Mouse (Mus musculus) forebrain, embryonic 15.5 days (tissue): ENCODE measurements around the gene 1700030K09Rik. TPM values are rescaled to one million over a fixed set of nuclear protein-coding genes. Genes with fewer than 3 reads are reported as not detected.

Experiments used
- ATAC-seq: fragments of 200-750 bp; cut with Nextera tagmentation; replicated peaks from 2 replicates; pipeline ENCODE4 v1.8.0; 2017; ENCODE audit warnings: mild to moderate bottlenecking, moderate TSS enrichment, moderate library complexity
- H3K27ac ChIP-seq: fragments of 300-500 bp; sonication (generic); replicated peaks from 2 replicates; pipeline ENCODE4 v1.5.1; 2015; ENCODE audit warnings: mild to moderate bottlenecking, inconsistent platforms
- H3K27me3 ChIP-seq: fragments of 300-500 bp; sonication (generic); 2 replicates; pipeline ENCODE4 v1.6.1; 2015; ENCODE audit warnings: inconsistent platforms
- H3K36me3 ChIP-seq: fragments of 300-500 bp; sonication (generic); 2 replicates; pipeline ENCODE4 v1.6.1; 2015; ENCODE audit warnings: mild to moderate bottlenecking, inconsistent platforms
- H3K4me1 ChIP-seq: fragments of 300-500 bp; sonication (generic); 2 replicates; pipeline ENCODE4 v1.6.1; 2015; ENCODE audit warnings: inconsistent platforms
- H3K4me2 ChIP-seq: fragments of 300-500 bp; sonication (generic); replicated peaks from 2 replicates; pipeline ENCODE4 v1.6.1; 2015; ENCODE audit warnings: mild to moderate bottlenecking, inconsistent platforms
- H3K4me3 ChIP-seq: fragments of 300-500 bp; sonication (generic); 2 replicates; pipeline ENCODE4 v1.5.1; 2015; ENCODE audit warnings: mild to moderate bottlenecking, inconsistent platforms
- H3K9ac ChIP-seq: fragments of 300-500 bp; sonication (generic); replicated peaks from 2 replicates; pipeline ENCODE4 v1.6.1; 2015; ENCODE audit warnings: mild to moderate bottlenecking, inconsistent platforms
- H3K9me3 ChIP-seq: fragments of 300-500 bp; sonication (generic); 2 replicates; pipeline ENCODE4 v1.6.1; 2016; ENCODE audit warnings: inconsistent platforms
- WGBS: fragments of 180-500 bp; shearing (Covaris S2); methylation state at CpG from one replicate; pipeline ENCODE4 v1.1.7; 2015; ENCODE audit warnings: mixed read lengths; 5-methylcytosine and 5-hydroxymethylcytosine counted together
- polyA plus RNA-seq: library from polyadenylated mRNA; unstranded; fragments of >200 nt; fragmentation: Nextera tagmentation; extraction: Ambion mirVana; gene quantifications from 2 replicates; pipeline ENCODE4 v1.2.1, GENCODE M21; 2015

Gene 1700030K09Rik
- polyA plus RNA-seq, 1 experiment from 2014 or later: 22.2 TPM

GRCm38 (mm10) chr8:72429676-72430075 is 14.0 kb upstream of the 1700030K09Rik start:
- Histone ChIP-seq H3K4me3 (no peak overlapping the region), H3K27ac (no peak overlapping the region), H3K27me3 (no peaks in the 10 kb centered on the region), H3K4me2 (no peak overlapping the region), H3K9me3 (no peaks in the 10 kb centered on the region), H3K36me3 (no peaks in the 10 kb centered on the region), H3K4me1 (no peaks in the 10 kb centered on the region), H3K9ac (no peak overlapping the region)
- ATAC-seq: no peak
- 55% methylated on average over 13 of the region's 13 CpGs for WGBS

- no peak overlapping the region for H3K27ac ChIP-seq
- no peak overlapping the region for H3K9ac ChIP-seq
- no peak overlapping the region for H3K4me3 ChIP-seq
- H3K36me3 ChIP-seq: no peaks in the 10 kb centered on the region
- 20% methylated on average over 2 of the region's 2 CpGs for WGBS
- ATAC-seq: no peak
- H3K4me2 ChIP-seq: no peak overlapping the region
- no peaks in the 10 kb centered on the region for H3K27me3 ChIP-seq
- no peaks in the 10 kb centered on the region for H3K4me1 ChIP-seq
- no peaks in the 10 kb centered on the region for H3K9me3 ChIP-seq
Observed at GRCm38 (mm10) chr8:72434952-72435351, 8.7 kb upstream of the 1700030K09Rik start.

DNA sequence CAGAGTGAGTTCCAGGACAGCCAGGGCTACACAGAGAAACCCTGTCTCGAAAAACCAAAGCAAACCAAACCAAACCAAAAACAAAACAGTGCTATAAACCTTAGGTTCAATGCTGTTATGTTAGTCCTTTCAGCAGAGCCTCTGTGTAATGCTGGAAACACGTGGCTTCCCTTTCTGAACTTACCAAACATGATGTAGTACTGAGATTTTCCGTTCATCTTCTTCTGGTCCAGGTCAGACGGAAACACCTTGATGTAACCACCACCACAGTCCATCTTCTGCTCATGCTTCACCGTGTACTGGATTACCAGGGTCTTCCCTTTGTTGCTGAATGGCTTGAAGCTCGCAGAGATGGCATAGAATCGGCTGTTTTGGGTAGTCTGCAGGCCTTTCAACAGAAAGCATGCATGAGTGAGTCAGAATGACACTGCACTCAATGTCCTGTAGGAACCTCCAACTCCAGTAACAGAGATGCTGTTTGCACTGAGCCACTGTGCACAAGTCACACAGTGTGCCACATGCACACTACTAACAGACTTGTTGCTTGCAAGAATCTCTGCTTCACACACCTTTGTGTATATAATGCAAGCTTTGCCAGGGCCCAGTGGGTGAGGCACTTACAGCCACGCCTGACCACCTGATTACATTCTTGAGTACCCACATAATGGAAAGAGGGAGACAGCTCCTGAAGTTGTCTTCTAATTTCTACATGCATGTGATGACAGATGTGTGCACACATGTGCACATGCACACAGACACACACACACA is 5.2 kb upstream of the 1700030K09Rik start:
- Histone ChIP-seq H3K27me3 (no peaks in the 10 kb centered on the region), H3K27ac (no peak overlapping the region), H3K36me3 (no peaks in the 10 kb centered on the region), H3K4me1 (peaks cover 5% of the 10 kb centered on the region), H3K9me3 (no peaks in the 10 kb centered on the region), H3K4me2 (no peak overlapping the region), H3K4me3 (no peak overlapping the region), H3K9ac (no peak overlapping the region)
- ATAC-seq: no peak
- 66% methylated on average over 8 of the region's 8 CpGs for WGBS

DNA sequence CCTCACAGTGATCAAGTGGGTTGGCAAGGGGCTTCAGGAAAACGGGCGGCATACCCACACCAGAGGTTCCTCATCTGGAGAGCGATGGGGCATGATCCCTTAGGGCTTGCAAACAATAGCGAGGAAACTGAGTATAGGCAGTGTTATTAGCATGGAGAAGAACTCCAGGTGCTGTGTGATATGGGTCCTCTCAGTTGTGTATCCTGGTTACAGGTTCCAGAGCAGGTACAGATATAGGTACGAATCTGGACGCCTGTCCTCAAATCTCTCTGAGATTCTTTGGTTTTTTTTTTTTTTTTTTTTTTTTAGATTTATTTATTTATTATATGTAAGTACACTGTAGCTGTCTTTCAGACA is 292 bp downstream of the 1700030K09Rik start:
- 46% methylated on average over 6 of the region's 6 CpGs for WGBS

GRCm38 (mm10) chr8:72445071-72445470 is 1.4 kb downstream of the 1700030K09Rik start:
- Histone ChIP-seq H3K4me2 (no peak overlapping the region), H3K27ac (no peak overlapping the region), H3K27me3 (no peaks in the 10 kb centered on the region), H3K4me1 (peaks cover 34% of the 10 kb centered on the region), H3K9me3 (no peaks in the 10 kb centered on the region), H3K36me3 (peaks cover 18% of the 10 kb centered on the region), H3K4me3 (no peak overlapping the region), H3K9ac (no peak overlapping the region)
- 94% methylated on average over 6 of the region's 6 CpGs for WGBS
- no peak for ATAC-seq

More for the DNA sequence above, 292 bp downstream of the 1700030K09Rik start:
- Histone ChIP-seq H3K36me3 (peaks cover 9% of the 10 kb centered on the region; the same call in 1 of the 2 replicates), H3K9me3 (no peaks in the 10 kb centered on the region), H3K27me3 (no peaks in the 10 kb centered on the region), H3K4me3 (peak overlapping the region; percentile 45), H3K4me2 (peak overlapping the region; percentile 69), H3K27ac (peak overlapping the region; percentile 57), H3K9ac (peak overlapping the region; percentile 61), H3K4me1 (peaks cover 34% of the 10 kb centered on the region)
- ATAC-seq: peak; percentile 68

DNA sequence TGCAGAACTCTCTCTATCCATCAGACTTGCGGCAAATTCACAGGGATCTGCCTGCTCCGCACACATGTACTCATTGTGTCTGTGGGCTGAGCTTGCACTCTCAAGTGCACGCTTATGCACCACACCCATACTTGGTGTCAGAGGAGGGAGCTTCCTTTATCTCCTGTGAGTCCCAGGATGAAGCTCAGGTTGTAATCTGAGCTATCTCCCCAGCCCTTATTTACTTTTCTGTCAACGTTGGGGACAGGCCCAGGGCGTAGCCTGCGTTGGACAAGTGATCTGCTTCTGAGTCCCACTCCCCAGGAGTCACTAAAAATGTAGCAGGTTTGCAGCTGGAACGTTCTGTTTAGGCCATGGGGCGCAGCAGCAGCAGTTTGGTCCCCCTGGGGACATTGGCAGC is 7.8 kb downstream of the 1700030K09Rik start:
- no peaks in the 10 kb centered on the region for H3K27me3 ChIP-seq
- no peak overlapping the region for H3K9ac ChIP-seq
- H3K4me1 ChIP-seq: peaks cover 9% of the 10 kb centered on the region
- no peak overlapping the region for H3K4me2 ChIP-seq
- H3K36me3 ChIP-seq: peaks cover 69% of the 10 kb centered on the region
- no peaks in the 10 kb centered on the region for H3K9me3 ChIP-seq
- 94% methylated on average over 8 of the region's 8 CpGs for WGBS
- no peak for ATAC-seq
- H3K4me3 ChIP-seq: no peak overlapping the region
- no peak overlapping the region for H3K27ac ChIP-seq

- no peak overlapping the region for H3K4me2 ChIP-seq
- peaks cover 70% of the 10 kb centered on the region for H3K36me3 ChIP-seq
- no peak overlapping the region for H3K9ac ChIP-seq
- no peaks in the 10 kb centered on the region for H3K4me1 ChIP-seq
- no peak overlapping the region for H3K27ac ChIP-seq
- WGBS: 98% methylated on average over 2 of the region's 2 CpGs
- no peak overlapping the region for H3K4me3 ChIP-seq
- no peaks in the 10 kb centered on the region for H3K9me3 ChIP-seq
- H3K27me3 ChIP-seq: no peaks in the 10 kb centered on the region
- no peak for ATAC-seq
Observed at GRCm38 (mm10) chr8:72453904-72454303, 10.2 kb downstream of the 1700030K09Rik start.

GRCm38 (mm10) chr8:72455317-72455716 is 11.6 kb downstream of the 1700030K09Rik start:
- no peaks in the 10 kb centered on the region for H3K9me3 ChIP-seq
- WGBS: 92% methylated on average over 4 of the region's 4 CpGs
- H3K4me3 ChIP-seq: no peak overlapping the region
- no peak for ATAC-seq
- no peak overlapping the region for H3K27ac ChIP-seq
- no peak overlapping the region for H3K4me2 ChIP-seq
- no peaks in the 10 kb centered on the region for H3K4me1 ChIP-seq
- H3K36me3 ChIP-seq: peaks cover 71% of the 10 kb centered on the region
- H3K27me3 ChIP-seq: no peaks in the 10 kb centered on the region
- no peak overlapping the region for H3K9ac ChIP-seq

GRCm38 (mm10) chr8:72457806-72458205 is 14.1 kb downstream of the 1700030K09Rik start:
- Histone ChIP-seq H3K4me2 (no peak overlapping the region), H3K4me1 (no peaks in the 10 kb centered on the region), H3K4me3 (no peak overlapping the region), H3K9me3 (no peaks in the 10 kb centered on the region), H3K9ac (no peak overlapping the region), H3K27me3 (no peaks in the 10 kb centered on the region), H3K36me3 (peaks cover 75% of the 10 kb centered on the region), H3K27ac (no peak overlapping the region)
- 96% methylated on average over 3 of the region's 3 CpGs for WGBS
- no peak for ATAC-seq

GRCm38 (mm10) chr8:72458457-72458856 is 14.8 kb downstream of the 1700030K09Rik start:
- H3K9me3 ChIP-seq: no peaks in the 10 kb centered on the region
- H3K36me3 ChIP-seq: peaks cover 75% of the 10 kb centered on the region
- H3K27ac ChIP-seq: no peak overlapping the region
- ATAC-seq: no peak
- H3K4me3 ChIP-seq: no peak overlapping the region
- 92% methylated on average over 6 of the region's 6 CpGs for whole genome bisulfite sequencing
- H3K4me1 ChIP-seq: no peaks in the 10 kb centered on the region
- H3K4me2 ChIP-seq: no peak overlapping the region
- no peaks in the 10 kb centered on the region for H3K27me3 ChIP-seq
- H3K9ac ChIP-seq: no peak overlapping the region

- ATAC-seq: no peak
Observed at GRCm38 (mm10) chr8:72459881-72460533, 16.3 kb downstream of the 1700030K09Rik start.

DNA sequence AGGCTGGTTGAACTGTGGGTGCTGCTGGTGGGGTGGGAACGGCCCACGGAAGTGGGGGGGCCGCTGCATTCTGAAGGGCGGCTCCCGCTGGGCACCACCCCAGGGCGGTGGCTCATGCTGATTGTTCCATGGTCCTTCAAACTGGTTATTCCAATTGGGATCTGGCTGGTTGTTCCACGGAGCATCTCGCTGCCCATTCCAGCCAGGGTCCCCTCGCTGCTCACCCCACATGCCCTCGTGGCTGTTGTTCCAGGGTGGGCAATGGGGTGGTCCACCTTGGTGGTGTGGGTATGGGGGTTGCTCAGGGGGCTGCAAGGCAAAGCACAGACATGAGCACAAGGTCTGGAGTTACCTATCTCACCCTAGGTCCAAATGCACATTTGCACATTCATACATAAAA is 20.5 kb downstream of the 1700030K09Rik start:
- Histone ChIP-seq H3K36me3 (peaks cover 97% of the 10 kb centered on the region), H3K4me2 (no peak overlapping the region), H3K4me3 (no peak overlapping the region), H3K4me1 (no peaks in the 10 kb centered on the region), H3K9me3 (no peaks in the 10 kb centered on the region), H3K27ac (no peak overlapping the region), H3K9ac (no peak overlapping the region), H3K27me3 (no peaks in the 10 kb centered on the region)
- no peak for ATAC-seq
- WGBS: 96% methylated on average over 10 of the region's 10 CpGs

More at GRCm38 (mm10) chr8:72459881-72460533, 16.3 kb downstream of the 1700030K09Rik start:
- no peaks in the 10 kb centered on the region for H3K4me1 ChIP-seq
- H3K9me3 ChIP-seq: no peaks in the 10 kb centered on the region
- WGBS: 92% methylated on average over 4 of the region's 4 CpGs
- H3K36me3 ChIP-seq: peaks cover 76% of the 10 kb centered on the region
- H3K27me3 ChIP-seq: no peaks in the 10 kb centered on the region
- no peak overlapping the region for H3K4me2 ChIP-seq
- no peak overlapping the region for H3K27ac ChIP-seq
- no peak overlapping the region for H3K4me3 ChIP-seq
- no peak overlapping the region for H3K9ac ChIP-seq
